Mouse (Mus musculus) retina, adult 2 months (tissue): ENCODE measurements at regions not wholly inside any gene's neighbourhood (a gene's known extent, or its start where the extent isn't known, plus 50 kb on each side); places are given as distances from the start of the nearest gene placed in this dataset.
"Not testable (repeated sequence)": the region's sequence is repeated elsewhere in the genome, so short reads cannot be mapped to it uniquely, and the experiment has no call there.

Experiments
- DNase-seq: peaks from one replicate; pipeline ENCODE4 v3.0.0-alpha.2; 2012; ENCODE audit warnings: low read depth, low spot score

DNA sequence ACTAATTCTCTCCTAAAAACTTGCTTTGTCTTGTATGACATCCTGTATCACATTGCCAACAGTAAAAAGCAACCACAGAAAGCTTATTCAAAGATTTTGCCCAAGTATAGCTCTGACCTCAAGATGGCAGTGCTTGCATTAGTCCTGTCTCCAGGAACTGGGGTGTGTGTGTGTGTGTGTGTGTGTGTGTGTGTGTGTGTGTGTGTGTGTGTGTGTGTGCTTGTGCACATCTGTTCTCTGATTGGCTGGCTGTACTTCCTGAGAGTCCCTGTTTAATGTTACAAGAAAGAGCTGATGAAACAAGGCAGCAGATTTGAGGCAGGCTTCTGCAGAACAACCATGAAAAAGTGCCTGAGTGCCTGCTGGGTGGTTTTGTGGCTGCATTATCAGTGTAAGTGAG is 639.2 kb upstream of the Olfr1507 start:
- DNase-seq: not testable (repeated sequence)

DNA sequence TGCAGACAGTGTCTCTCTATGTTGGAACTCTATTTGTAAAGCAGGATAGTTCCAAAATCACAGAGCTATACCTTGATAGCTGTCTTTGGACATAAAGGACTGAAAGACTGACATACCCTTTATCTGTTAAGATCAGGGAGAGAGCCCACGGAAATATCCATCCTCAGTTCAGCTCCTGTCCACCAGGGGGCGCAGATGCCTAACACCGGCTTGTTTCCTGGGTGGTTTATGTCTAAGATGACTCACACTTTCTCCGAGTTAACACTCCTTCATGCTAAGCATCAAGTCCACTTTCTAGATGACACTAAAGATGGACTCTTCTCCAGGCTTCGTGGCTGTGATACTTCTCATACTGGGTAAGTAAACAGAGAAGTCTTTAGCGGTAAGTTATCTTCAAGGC is 636.8 kb upstream of the Olfr1507 start:
- not testable (repeated sequence) for DNase-seq

DNA sequence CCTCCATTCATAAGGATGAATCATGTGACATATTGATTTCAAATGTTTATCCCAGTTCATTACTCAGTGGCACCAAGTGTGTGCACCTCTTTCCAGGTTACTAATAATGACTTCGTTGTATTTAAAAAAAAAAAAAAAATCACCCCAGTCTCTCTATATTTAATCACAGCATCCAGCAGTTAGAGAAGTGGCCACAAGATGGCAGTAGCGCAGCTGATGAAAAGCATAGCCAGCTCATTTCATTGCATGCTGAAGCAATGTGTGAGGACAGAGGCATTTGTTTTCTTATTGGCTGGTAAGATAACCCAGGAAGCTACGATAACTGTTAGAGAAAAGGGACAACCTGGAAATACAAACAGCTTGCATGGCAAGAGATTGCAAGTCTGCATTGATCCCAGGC is 626.2 kb upstream of the Olfr1507 start:
- DNase-seq: not testable (repeated sequence)

DNA sequence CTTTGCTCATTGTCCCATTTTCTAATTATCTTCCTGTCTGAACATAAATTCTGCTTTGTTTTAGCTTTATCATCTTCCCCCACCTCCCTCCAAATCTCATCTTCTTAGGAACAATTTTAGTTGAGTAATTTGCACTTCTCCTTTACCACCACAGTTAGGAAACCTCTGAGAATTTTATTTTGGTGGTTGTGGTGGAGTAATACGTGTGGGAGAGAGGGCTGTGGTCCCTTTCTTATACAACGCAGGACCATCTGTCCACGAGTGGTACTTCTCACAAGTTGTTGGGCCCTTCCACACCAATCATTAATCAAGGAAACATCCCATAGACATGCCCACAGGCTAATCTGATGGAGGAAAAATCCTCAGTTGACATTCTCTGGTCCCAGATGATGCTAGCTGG is 614.2 kb upstream of the Olfr1507 start:
- not testable (repeated sequence) for DNase-seq

DNA sequence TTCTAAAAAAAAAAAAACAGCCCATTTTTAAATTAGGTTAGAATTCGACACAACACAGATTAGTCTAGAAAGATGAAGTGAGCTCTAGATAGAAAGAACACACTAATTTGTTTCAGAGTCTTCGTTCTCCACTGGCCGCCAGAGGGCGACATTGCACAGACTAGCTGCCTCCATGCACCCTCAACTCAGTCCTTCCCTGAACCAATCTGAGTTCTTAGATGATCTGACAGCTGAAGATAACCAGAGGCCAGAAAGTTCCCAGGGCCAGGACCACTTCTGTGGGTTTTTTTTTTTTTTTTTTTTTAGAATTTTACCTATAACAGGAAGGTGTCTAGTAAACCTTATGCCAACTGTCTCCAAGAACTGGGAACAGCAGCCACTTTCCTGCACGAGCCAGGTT is 605.8 kb upstream of the Olfr1507 start:
- not testable (repeated sequence) for DNase-seq

DNA sequence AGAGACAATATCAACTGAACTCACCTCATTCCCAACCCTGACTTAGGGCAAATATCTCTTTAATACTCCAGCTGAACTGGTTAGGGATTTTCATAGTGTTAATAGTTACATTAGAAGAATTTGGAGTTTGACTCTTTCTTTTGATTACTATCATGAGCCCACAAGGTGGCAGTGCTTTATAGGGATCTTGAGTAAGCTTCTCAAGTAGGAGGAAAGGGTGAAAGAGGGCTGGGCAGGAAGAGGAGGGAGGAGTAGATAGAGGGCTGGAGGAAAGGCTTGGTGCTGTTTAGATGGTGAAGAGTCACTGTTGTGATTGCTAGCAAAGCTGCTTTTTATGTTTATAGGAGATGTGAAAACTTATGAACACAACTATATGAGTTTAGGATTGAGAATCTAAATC is 595.4 kb upstream of the Olfr1507 start:
- not testable (repeated sequence) for DNase-seq

DNA sequence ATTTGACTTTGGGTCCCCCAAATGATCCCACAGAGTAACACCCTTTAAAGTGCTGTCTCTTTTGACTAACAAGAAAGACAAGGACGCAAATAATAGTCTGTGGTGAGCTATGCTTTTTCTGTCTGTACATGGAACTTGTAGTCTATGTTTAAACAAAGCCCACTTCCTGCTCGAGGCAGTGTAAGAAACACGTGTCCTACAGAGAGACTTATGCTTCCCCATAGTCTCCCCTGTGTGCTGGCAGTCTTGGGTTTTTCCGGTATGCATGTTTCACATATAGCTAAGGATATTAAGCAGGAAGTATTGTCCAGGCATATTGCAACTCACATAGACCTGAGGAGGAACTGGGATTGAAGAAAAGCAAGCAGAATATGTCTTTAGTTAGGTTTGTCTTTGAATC is 586.3 kb upstream of the Olfr1507 start:
- not testable (repeated sequence) for DNase-seq

DNA sequence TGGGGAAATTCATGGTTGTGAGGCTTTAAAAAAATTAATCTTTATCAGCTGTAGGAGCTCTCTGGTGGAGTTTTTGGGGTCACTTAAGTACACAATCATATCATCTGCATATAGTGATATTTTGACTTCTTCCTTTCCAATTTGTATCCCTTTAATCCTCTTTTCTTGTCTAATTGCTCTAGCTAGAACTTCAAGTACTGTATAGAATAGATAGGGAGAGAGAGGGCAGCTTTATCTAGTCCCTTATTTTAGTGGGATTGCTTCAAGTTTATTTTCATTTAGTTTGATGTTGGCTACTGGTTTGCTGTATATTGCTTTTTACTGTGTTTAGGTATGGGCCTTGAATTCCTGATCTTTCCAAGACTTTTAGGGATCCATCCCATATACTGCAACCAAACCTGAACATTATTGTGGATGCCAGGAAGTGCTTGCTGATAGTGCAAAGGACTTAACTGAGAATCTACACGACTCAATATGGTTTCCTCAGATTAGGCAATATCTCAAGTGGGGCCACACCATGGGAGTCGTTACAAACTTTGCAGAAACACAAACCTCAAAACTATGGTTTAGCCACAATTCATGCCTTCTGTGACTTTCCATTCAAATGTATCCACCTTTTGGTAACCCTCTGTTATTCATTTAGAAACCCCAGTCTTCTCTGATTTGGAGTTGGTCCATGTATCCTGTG is 585.6 kb upstream of the Olfr1507 start:
- DNase-seq: not testable (repeated sequence)

DNA sequence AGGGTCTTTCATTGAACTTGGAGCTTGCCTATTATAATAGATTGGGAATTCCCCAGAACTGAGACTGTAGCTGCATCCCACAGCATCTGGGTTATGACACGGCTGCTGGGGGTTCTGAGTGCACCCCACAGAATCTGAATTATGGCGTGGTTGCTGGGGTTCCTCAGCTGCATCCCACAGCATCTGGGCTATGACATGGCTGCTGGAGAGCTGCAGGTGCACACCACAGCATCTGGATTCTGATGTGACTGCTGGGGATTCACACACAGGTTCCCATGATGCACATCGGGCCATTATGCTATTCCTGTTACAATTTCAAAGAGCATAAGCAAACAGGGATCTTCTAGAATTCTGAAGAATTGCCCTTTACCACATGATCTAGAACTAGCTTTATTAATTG is 585.0 kb upstream of the Olfr1507 start:
- not testable (repeated sequence) for DNase-seq

DNA sequence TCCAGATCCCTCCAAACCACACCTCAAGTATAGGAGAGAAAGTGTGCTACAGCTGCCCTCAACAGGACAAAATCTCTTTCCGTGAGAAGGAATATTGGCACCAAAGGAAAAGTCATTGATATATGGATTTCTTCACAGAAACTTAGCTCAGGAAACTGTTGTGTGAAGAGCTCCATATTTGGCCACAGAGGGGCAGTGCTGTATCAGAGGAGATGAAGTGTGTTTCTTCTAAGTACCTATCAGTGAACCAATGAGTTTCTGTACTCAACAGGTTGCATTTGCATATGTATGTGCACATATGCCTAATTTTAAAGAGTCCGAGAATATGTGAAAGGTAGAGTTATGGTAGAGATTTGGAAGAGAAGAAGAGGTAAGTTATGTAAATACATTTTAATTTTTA is 580.4 kb upstream of the Olfr1507 start:
- DNase-seq: not testable (repeated sequence)

DNA sequence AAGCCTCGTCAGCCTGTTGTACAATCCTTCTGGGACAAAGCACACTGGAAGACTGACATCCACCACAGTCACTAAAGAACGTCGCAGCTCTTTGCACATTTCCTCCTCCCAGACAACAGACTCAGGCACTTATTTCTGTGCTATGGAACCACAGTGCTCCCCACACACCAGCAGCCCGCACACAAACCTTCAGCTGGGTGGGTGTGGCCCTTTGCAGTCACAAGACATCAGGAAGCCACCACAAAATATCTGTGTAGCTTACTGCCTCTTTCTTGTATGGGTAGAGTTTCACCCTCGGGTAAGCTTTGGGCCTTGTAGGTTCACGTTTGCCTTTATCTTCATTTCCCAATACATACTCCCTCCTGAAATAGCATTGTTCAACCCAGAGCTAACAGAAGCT is 577.6 kb upstream of the Olfr1507 start:
- DNase-seq: not testable (repeated sequence)

DNA sequence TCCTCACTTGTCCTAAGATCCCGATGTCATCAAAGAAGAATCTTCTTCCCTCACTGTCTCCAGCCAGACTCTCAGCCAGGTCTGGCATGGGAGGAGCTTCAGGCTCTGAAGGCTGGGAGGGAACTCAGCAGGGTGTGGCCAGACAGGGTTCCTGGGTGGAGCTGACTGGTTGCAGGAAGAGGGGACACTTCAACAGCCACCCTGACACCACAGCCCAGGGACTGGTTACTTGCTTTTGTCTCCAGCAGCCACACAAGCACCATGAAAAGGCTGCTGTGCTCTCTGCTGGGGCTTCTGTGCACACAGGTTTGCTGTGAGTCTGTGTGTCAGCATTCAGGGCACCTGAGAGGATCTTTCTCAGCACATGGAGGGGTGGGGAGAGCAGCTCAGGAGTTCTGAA is 577.0 kb upstream of the Olfr1507 start:
- DNase-seq: not testable (repeated sequence)

DNA sequence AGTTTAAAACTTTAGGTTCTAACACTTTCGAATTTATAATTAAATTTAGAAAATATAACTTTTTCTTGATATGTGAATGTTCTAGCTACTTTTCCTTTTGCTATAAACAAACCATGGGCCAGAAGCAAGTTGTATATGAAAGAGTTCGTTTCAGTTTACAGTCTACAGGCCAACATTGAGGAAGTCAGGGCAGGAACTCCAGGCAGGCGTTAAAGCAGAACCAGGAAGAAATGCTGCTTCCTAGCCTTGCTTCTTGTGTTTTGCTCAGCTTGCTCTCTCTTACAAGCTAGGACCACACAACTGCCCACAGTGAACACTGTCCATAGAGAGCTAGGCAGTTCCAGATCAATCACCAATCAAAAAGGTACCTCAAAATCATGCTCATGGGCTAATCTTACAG is 558.9 kb upstream of the Olfr1507 start:
- DNase-seq: not testable (repeated sequence)

DNA sequence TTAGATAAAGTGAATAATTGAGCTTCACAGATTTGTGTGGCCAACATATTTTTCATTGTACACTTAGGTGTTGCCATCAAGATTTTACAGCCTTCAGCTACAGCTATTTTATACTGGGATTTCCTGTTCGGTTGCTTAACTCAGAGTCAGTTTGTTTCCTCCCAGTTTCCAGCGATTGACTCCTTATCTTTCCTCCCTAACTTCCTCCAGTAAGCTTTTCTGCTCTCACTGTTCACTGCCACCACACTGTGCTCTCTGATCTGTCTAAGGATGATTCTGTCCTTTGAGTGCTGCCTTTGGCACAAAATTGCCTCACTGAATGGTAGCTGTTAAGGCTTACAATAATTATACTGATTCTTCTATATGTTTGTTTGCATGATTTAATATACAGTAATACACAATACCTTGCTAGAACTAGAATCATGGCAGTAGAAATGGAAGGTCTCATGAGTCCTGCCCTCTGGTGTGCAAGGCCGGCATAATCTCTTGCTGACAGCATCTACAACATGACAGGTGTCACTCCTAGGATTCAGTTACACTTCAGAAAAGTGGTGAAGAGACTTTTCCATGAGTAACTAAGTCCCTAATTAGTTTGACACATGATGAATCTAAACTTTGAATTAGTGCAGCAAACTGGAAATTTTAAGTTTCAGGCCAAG is 558.0 kb upstream of the Olfr1507 start:
- DNase-seq: not testable (repeated sequence)

DNA sequence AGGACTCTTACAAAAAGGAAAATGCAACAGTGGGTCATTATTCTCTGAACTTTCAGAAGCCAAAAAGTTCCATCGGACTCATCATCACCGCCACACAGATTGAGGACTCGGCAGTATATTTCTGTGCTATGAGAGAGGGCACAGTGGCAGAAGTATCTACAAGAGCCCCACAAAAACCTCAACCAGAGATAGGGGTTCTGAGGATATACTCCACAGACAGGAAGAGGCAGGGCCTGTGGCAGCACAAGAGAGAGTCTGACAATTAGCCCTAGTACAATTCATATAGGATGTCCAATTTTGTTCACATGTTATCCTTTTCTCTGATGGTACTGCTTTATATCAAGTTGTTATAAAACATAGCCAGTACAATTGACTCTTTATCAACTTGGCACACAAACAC is 552.1 kb upstream of the Olfr1507 start:
- DNase-seq: not testable (repeated sequence)

DNA sequence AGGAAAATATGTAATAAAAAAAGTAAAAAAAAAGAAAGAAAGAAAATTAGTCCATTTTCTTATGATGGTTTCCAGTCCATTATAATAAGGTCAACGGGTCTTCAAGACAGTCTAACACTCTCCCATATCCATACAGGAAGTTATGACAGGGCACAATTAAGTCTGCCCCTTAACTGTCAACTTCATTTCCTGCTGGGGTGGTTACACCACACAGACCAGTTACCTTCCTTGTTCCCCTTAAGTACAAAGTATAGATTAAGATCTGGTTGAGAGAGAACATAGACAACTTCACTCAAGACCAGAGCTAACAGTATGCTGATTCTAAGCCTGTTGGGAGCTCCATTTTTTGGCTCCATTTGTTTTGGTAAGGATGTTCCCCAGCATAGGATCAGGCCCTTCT is 551.4 kb upstream of the Olfr1507 start:
- not testable (repeated sequence) for DNase-seq

DNA sequence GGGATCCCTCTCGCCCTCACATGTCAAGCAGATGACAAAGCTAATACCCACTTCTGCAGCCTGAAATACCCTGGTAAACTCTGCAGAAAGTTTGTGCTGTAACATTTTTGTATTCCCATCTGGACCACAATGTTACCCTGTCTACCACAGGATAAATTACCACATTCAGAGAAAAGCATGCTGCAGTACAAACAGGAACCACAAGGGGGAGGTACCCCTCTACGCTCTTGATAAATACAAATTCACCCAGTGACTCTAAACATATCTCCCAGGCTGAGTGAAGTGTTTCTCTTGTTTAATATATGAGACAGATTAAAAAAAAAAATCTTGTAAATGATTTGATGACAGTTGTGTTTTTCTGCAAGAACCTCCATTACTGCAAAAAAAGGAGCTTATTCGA is 549.8 kb upstream of the Olfr1507 start:
- DNase-seq: not testable (repeated sequence)

DNA sequence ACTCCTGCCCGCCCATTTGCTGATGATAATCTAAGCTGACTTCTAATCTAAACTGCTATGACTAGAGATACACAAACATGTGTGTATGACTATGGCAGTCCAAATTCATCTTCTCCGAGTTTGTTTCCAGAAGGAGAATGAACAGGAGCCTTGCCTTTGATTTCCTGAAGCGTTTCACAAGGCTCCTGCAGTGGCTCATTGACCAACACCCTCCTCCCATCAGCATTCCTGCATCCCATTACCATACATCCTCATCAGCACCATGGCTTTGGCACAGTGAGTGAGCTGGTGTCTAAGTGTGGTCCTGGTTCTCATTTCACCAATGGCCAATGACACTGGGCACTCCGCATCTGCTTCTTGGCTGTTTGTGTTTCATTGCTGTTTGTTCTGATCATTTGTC is 548.6 kb upstream of the Olfr1507 start:
- DNase-seq: not testable (repeated sequence)

DNA sequence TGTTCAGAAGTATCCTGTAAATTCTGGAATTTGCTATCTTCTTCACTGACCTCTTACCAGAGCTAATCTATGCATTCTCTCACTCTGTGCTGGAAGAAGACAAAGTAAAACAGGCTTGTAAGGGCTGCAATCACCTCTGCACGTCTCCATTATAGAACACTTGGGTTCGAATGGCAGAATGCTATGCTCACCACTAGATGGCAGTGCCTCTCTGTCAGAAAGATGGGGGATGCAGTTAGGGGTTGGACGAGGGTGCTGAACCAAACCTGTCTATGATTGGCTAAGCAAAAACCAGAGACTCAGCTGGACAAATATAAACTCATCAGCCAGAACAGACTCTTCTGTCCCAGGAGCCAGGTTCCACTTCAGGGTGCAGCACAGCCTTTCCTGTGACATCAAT is 546.5 kb upstream of the Olfr1507 start:
- DNase-seq: not testable (repeated sequence)

DNA sequence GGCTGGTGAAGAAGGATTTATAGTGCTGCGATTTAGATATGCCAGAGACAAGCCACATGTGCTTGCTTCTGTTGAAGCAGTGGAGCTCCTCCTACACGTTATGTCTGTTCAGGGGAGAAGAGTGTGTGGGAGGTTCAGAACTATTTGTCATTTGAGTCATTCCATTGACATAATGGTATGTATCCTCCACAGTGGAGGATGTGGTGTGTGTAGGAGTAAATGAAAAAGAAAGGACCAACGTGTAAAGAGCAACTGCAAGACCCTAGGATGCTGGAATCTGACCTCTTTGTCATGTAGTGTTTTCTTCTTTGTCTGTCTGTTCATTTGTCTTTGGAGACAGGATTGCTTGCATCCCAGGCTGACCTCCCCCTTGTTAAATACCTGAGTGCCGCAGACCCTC is 543.9 kb upstream of the Olfr1507 start:
- not testable (repeated sequence) for DNase-seq

DNA sequence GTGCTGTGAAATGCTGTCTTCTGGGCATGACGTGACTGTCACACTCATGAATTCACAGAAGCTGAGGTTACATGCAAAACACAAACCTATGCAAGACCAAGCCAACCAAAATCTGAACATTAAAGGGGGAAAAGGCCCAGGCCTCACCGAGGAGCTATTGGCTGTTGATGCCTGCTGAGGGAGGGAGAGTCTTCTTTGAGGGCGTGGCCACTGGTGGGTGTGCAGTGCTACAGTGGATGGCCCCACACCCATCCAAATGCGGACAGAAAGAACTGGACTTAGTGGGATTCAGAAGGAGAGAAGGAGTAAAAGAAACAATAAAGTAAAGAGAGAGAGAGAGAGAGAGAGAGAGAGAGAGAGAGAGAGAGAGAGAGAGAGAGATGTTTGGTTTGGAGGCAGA is 539.4 kb upstream of the Olfr1507 start:
- DNase-seq: not testable (repeated sequence)

DNA sequence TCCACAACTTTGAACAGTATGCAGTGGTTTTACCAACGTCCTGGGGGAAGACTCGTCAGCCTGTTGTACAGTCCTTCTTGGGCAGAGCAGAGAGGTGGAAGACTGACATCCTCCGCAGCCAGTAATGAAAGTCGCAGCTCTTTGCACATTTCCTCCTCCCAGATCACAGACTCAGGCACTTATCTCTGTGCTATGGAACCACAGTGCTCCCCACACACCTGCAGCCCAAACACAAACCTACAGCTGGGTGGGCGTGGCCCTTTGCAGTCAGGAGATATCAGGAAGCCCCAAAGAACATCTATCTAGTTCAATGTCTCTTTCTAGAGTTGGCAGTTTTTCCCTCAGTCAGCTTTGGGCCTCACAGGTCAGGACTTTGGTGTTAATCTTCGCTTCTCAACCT is 537.7 kb upstream of the Olfr1507 start:
- DNase-seq: not testable (repeated sequence)

DNA sequence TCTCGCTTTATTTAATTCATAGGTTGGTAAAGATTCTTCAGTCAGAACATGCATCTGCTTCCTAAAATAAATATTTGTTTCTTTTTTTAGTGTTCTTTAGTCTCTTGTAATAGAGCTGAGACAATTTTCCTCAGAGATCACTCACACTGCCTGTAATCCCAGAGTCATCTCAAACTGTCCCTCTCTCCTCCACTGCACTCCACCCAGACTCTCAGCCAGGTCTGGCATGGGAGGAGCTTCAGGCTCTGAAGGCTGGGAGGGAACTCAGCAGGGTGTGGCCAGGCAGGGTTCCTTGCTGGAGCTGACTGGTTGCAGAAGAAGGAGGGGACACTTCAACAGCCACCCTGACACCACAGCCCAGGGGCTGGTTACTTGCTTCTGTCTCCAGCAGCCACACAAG is 536.9 kb upstream of the Olfr1507 start:
- DNase-seq: not testable (repeated sequence)
